Mouse (Mus musculus) CH12F3 (cell line): Measurements from ENCODE around the gene Lekr1.

Experiments
- in situ Hi-C: fragments of 300-500 bp; cut with MboI; formaldehyde crosslinking; loops from 2 replicates; pipeline ENCODE4 v1.14.3; 2020; ENCODE audit warnings: low sequenced_read_pairs

Lekr1 gene

DNA sequence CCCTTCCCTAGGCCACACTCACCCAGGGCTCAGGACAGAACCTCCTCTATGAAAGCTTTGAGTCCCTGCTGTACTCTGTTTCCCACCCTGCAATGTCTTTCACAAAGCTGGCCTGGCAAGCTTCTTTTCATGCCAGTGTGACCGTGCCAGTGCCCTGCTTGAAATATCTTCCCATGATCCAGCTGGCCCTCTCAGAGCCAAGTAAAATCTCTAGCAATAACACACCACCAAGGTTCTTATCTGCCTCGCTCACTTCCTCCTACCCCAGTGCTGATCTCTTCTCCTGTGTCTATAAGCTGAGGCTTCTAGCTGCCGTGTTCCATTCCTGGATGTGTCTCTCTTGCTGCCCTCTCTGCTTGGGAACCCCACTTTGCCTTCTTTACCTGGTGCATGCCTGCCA is 162.0 kb downstream of the Lekr1 start:
- in situ Hi-C loops: no loop called here

- in situ Hi-C loops: no loop called here
Observed at GRCm38 (mm10) chr3:65829230-65829629, 163.2 kb downstream of the Lekr1 start.

- in situ Hi-C loops: no loop called here
Observed at GRCm38 (mm10) chr3:65829943-65830483, 164.0 kb downstream of the Lekr1 start.

GRCm38 (mm10) chr3:65830801-65831200 is 164.8 kb downstream of the Lekr1 start:
- in situ Hi-C loops: no loop called here

DNA sequence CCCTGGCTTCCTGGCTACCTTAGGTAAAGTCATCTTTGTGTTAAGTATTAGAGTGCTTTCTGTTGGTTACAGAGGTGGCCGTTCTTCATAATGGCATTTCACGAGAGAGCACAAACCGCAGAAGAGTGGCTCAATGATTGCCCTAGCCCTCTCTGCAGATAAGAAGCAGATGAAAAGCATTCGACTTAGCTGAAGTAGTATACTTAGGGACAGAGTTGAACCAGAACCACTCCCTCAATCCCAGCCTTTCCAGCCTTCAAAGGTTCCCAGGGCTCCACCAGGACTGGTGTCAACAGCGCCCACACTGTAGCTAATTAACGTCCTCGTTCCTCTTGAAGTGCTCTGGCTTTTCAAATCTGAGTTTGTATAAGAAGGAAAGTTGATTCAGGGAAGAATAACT is 166.4 kb downstream of the Lekr1 start:
- in situ Hi-C loops: no loop called here

- in situ Hi-C loops: no loop called here
Observed at GRCm38 (mm10) chr3:65836435-65836834, 170.4 kb downstream of the Lekr1 start.

DNA sequence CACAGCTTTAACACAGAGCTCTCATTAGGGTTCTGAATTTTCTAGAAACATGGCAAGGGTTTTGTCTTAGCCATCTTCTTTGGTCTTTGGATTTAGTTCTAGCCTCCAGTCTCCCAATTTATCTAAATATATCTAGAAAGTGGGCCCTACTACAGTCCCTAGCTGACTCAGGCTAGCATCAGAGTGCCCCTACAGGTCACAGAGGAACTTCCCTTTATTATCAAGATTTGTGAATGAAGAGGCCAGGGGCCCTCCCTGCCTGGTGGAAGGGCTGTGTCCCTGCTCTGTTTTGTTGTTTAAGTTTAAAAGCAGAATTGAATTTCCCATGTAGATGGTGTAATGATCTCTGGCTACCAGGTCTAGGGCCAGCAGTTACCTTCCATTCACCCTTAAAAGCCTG is 173.6 kb downstream of the Lekr1 start:
- in situ Hi-C loops: no loop called here

DNA sequence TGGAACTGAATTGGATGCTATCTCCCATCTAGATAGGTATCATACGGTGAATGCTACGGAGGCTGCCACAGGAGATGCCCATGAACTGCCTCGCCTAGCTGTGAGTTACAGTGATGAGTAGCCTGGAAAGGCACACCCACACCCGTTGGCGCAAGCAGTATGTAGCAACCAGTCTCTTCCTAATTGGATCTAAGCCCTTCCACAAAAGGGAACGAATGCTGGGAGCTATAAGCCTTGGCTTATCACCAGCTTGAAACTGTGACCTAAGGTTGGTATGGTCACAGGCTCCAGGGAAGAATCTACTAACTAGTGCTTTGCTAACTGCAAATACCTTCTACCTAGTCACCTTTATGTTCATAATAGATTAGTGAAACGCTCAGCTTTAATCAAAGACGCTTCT is 175.1 kb downstream of the Lekr1 start:
- in situ Hi-C loops: no loop called here

DNA sequence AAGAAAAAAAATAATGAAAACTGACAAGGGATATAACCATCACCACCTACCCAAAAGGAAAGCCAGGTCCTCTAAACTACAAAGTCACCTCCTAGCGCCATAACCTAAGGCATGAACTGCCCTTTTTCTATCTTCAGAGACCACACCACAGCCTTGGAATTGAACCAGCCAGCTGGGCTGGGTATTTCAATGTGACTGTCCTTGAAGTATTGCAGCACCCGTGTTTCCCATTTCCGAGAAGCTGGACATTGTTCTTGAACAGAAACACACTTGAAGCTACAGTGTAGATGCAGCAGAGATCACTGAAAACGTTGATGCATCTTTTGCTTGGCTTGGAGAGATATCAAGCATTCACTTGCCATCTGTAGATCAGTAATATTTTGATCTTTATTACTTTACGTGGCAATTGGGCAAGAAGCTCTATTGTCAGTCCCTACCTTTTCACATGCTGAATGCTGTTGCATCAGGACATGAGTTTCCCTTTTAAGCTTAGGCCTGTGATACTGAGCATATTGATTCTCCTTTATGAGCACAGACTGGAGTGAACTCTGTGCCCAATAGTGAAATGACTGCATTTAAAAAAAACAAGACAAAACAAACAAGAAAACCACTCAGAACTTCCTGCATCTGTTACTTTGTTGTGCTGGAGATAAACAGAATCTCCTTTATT is 176.6 kb downstream of the Lekr1 start:
- in situ Hi-C loops: no loop called here

DNA sequence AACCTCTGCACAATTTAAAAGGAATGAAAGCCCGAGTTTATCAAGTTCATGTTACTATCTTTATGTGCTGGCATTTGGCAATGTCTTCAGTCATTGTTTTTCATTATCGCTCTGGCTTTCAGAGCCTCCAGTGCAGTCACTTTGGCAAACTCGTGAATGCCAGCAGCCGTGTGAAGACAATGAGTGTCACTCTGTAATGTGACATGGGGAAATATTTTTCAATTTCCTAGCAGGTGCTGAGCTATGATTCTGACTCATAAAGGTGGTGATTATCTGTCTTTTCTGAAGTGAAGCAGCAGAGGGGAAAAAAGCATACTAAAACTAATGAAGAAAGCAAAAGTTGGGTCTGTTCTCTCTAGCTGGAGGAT is 177.1 kb downstream of the Lekr1 start:
- in situ Hi-C loops: no loop called here

DNA sequence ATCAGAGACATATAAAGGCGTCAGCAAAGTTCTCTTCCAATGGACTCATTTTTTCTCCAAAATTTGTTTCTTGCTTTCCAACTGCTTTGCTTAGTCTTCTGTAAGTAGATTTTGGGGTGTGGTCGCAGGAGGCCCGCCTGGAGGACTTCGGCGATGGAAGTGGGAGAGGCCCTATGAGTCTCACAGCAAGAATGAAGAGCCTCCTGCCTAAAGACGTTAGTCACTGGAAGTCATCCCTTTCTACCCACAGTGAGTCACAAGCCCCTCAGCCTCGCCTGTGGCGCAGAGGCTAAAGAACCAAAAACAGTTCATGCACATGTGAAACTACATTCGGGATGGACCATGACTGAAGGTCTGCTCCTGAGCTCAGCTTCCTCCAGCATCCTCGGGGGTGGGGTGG is 178.3 kb downstream of the Lekr1 start:
- in situ Hi-C loops: no loop called here

GRCm38 (mm10) chr3:65844851-65845552 is 179.0 kb downstream of the Lekr1 start:
- in situ Hi-C loops: no loop called here

GRCm38 (mm10) chr3:65847158-65847787 is 181.2 kb downstream of the Lekr1 start:
- in situ Hi-C loops: no loop called here

- in situ Hi-C loops: no loop called here
Observed at GRCm38 (mm10) chr3:65853746-65854145, 187.7 kb downstream of the Lekr1 start.

- in situ Hi-C loops: no loop called here
Observed at GRCm38 (mm10) chr3:65855521-65855920, 189.5 kb downstream of the Lekr1 start.

GRCm38 (mm10) chr3:65858118-65858517 is 192.1 kb downstream of the Lekr1 start:
- in situ Hi-C loops: no loop called here

DNA sequence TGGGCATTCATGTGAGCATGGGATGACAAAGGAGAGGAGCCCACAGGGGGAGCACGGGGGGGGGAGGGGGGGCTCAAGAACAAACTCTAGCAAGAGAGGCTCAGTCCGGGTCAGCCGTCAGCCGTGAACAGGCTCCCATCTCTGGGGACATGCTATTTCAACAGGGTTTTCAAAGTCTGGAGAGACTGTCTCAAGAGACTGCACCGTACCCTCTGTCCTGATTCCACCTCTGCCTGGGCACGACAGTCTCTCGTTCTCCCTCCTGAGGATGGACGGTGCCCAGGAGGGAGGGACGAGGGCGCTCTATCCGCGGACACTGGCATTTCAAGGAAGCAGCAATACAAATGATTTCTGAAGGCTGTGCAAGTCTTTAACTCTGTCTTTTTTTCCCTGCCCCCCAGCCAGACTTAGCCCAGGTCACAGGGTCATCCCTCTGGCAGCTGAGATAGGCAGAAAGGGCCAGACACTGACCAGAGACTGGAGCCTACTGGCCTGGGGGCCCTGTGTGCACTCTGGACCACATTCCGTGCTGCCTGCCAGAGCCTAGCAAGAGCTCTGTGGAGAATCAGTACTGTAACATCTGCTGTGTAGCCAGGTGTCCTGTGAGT is 192.8 kb downstream of the Lekr1 start:
- in situ Hi-C loops: no loop called here

DNA sequence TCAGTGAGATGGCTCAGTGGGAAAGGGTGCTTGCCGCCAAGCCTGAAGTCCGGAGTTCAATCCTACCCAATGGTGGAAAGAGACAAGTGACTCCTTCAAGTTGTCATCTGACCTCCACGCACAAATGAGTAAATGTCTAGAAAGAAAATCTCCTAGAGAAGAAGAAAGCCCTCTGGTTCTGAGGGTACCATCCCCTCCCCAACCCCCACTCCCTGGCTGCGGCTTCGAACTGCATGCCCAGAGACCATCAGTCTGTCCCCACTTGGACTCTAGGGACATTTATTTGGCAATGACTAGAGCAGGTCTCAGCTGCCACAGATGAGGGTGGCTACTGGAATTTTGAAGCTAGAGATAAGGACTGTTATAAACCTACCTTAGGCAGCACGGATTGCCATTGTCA is 193.7 kb downstream of the Lekr1 start:
- in situ Hi-C loops: no loop called here

- in situ Hi-C loops: no loop called here
Observed at GRCm38 (mm10) chr3:65860903-65861302, 194.9 kb downstream of the Lekr1 start.

GRCm38 (mm10) chr3:65861471-65861881 is 195.4 kb downstream of the Lekr1 start:
- in situ Hi-C loops: no loop called here

DNA sequence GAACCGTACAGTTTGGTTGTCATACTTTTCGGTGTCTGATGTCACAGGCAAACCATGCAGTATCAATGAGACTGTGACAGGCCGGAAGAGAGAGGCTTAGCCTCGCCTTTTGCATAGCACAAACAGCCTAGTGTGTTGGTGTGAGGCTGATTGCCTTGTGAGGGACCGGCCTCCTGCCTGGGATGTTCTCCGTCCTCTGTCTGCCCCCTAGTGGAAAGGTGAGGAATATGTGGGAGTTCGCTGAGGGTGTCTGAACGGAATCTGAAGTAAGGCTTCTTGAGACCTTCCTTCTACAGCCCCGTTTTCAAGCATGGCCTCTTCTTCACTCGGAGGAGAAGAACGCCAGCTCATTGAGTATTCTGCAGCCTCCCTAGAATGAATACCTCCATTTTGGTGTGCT is 197.3 kb downstream of the Lekr1 start:
- in situ Hi-C loops: no loop called here
